Mouse (Mus musculus): Measurements from ENCODE around the gene B3gnt9.

B3gnt9 gene

DNA sequence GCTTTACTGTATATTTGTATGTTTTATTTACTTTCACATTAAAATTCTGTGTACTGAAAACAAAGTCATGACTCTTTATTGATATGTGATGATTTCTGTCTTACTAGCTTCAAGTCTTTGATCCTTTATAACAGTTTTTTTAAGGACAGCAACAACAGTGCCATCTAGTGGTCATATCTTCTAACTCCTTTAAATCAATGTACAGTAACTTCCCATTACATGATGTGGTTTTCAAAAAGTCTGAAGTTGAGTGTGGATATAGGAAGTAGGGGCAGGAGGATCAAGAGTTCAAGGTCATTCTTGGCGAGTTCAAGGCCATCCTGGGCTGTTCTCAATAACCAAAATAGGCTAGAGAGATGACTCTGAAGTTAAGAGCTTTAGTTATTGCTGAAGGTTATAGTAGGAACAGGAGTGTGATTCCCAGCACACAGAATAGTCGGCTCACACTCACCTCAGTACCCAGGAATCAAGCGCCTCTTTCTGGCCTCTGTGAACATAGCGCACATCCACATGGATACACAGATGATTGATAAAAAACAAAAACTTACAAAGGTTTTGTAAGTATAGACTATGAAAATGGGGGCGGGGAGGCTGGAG, 36.9 kb downstream of the B3gnt9 start:
- peak; percentile 75 for DNase-seq (ENCODE audit: low read depth, low spot score)

DNA sequence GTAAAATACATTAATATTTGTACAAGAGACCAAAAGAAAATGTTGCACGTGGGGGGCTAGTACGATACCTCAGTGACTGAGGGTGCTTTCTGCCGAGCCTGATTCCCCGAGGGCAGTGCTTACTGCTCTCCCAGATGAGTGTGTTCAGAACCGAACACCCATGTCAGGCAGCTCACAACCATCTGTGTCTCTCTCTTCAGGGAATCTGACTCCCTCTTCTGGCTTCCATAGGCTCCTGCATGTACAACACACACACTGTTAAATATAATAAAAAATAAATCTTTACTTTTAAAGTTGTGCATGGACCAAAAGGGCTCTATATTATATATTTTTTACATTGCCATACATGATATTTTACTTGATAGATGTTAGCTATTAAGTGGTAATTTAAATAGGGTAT, 40.8 kb downstream of the B3gnt9 start:
- DNase-seq (ENCODE audit: low read depth, low spot score), result peak; percentile 50

DNA sequence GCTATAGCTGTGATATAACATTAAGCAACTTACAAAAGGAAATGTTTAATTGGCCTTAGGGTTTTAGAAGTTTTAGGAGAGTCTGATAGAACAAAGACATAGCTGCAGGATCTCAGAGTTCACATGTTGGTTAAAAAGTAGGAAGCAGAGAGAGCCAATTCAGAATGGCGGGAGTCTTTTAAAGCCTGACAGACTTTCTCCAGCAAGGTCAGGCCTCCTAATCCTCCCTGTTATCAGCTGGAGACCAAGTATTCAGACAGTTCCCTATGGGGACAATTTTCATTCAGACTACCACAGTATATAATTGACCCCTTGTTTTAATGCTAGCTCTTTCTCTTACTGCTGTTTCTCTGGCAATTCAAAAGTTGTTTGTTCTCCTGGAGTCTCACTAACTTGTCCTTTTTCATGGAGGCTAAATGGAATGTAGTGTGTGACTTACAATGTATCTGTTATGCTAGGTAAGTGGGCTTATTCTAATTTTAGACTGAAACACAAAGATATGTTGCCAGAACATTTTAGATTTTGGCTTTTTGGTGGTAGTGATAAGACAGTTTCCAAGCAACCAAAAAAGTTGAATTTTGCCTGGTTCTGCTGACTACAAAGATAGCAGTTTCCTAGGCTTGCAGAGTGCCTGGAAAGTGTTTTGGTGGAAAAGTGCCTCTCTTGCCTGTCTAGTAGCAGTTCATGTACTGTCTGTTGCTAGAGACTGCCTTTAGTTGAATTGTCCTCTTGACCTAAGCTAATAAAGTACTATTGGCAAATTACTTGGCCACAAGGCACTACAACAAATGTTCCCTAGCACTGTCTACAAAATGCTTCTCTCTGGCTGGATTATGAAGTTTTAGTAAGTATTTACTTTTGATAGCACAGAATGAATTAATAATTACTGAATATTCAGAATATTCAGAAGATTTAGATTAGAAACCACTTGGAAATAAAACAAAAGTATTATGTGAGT, 45.5 kb downstream of the B3gnt9 start:
- peak; percentile 35 for DNase-seq (ENCODE audit: low read depth, low spot score)

DNA sequence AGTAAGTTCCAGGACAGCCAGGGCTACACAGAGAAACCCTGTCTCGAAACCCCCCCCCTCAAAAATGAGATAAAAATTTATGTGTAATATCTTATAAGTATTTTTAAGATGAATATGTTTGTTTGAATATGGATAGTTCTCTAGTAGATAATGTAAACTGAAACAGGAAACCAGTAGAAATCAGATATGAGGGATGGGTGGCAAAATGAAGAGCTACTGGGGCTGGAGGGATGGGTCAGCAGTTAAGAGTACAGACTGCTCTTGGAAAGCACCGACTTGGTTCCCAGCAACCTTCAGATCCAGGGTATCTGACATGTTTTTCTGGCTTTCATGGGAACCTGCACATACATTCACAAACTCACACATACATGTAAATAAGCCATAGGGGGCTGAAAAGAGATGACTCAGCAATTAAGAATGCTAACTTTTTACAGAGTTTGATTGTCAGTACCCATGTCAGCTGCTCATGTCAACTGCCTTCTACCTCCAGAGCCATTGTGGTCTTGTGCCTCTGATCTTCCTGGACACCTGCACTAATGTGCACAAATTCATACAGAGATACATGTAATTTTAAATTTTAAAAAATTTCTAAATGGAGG, 47.2 kb downstream of the B3gnt9 start:
- DNase-seq (ENCODE audit: low read depth, low spot score), result no peak

- DNase-seq (ENCODE audit: low read depth, low spot score), result no peak
These were observed 48.1 kb downstream of the B3gnt9 start for GRCm38 (mm10) chr8:105206766-105207275.

- no peak for DNase-seq (ENCODE audit: low read depth, low spot score)
These were observed 49.2 kb downstream of the B3gnt9 start for GRCm38 (mm10) chr8:105205748-105206147.

Measured in R1 (cell line).